Mouse (Mus musculus): ENCODE data around the gene Gm3542. TPM values are rescaled to one million over a fixed set of nuclear protein-coding genes. Genes with fewer than 3 reads are reported as not detected.
"Not testable (repeated sequence)": the region's sequence is repeated elsewhere in the genome, so short reads cannot be mapped to it uniquely, and the experiment has no call there.

The Gm3542 gene
- polyA plus RNA-seq (2015; fragmentation: Nextera tagmentation; extraction: Ambion mirVana): not detected in 2 replicates

- H3K4me2 ChIP-seq; H3K27ac ChIP-seq (replicated peaks); H3K36me3 ChIP-seq; H3K9ac ChIP-seq; ATAC-seq (ENCODE audit: extremely low read depth, insufficient number of reproducible peaks, low FRiP score, low TSS enrichment); H3K4me1 ChIP-seq; H3K27me3 ChIP-seq (replicated peaks); H3K4me3 ChIP-seq; H3K9me3 ChIP-seq: not testable (repeated sequence)
- no CpG with 5 or more reads among the region's 2 CpGs for WGBS
Observed at GRCm38 (mm10) chr14:5334828-5335227, at the start of gene Gm3542. Gm3542 (minus strand) TSS chr14:5334928.

Other genes starting within 250 kb of the Gm3542 start
- gene Gm8279, start 203.4 kb downstream of the Gm3542 start, polyA plus RNA-seq (2015; fragmentation: Nextera tagmentation; extraction: Ambion mirVana): not detected in 2 replicates
- not detected in 2 replicates for gene Gm3317, start 170.4 kb downstream of the Gm3542 start, polyA plus RNA-seq (2015; fragmentation: Nextera tagmentation; extraction: Ambion mirVana)
- gene Gm8271, start 149.1 kb downstream of the Gm3542 start, polyA plus RNA-seq (2015; fragmentation: Nextera tagmentation; extraction: Ambion mirVana): not detected in 2 replicates
- gene Gm3526, start 74.3 kb downstream of the Gm3542 start, polyA plus RNA-seq (2015; fragmentation: Nextera tagmentation; extraction: Ambion mirVana): not detected in 2 replicates
- not detected in 2 replicates for gene Gm3500, start 54.1 kb upstream of the Gm3542 start, polyA plus RNA-seq (2015; fragmentation: Nextera tagmentation; extraction: Ambion mirVana)
- 0.33 and 0.44 TPM in 2 replicates for gene Gm3194, start 120.5 kb upstream of the Gm3542 start, polyA plus RNA-seq (2015; fragmentation: Nextera tagmentation; extraction: Ambion mirVana)
- gene Gm8246, start 142.9 kb upstream of the Gm3542 start, polyA plus RNA-seq (2015; fragmentation: Nextera tagmentation; extraction: Ambion mirVana): not detected in 2 replicates
- gene Gm3187, start 149.3 kb upstream of the Gm3542 start, polyA plus RNA-seq (2015; fragmentation: Nextera tagmentation; extraction: Ambion mirVana): not detected in 2 replicates
- gene Gm3488, start 166.7 kb upstream of the Gm3542 start, polyA plus RNA-seq (2015; fragmentation: Nextera tagmentation; extraction: Ambion mirVana): 0.83 and 0.85 TPM in 2 replicates
- gene Gm3532, start 203.6 kb upstream of the Gm3542 start, polyA plus RNA-seq (2015; fragmentation: Nextera tagmentation; extraction: Ambion mirVana): not detected in 2 replicates